Mouse (Mus musculus) CH12.LX (cell line): ENCODE measurements around the gene Hid1.

ENCODE experiments used
- BHLHE40 ChIP-seq: IDR thresholded peaks from 2 replicates; pipeline ENCODE4 v1.6.1; 2011; ENCODE audit warnings: mild to moderate bottlenecking, low read depth, low read length, improper control_type of control experiment
- CTCF ChIP-seq, 2 experiments: IDR thresholded peaks in 1 of 2; conservative IDR thresholded peaks in 1 of 2; 2 replicates each; pipeline ENCODE4 v1.5.1; 2011 to 2012; ENCODE audit warnings: low read depth in 2 of 2, low read length in 2 of 2, improper control_type of control experiment in 1 of 2, inconsistent platforms in 1 of 2, mild to moderate bottlenecking in 1 of 2, moderate library complexity in 1 of 2
- EP300 ChIP-seq: IDR thresholded peaks from 2 replicates; pipeline ENCODE4 v1.6.1; 2011; ENCODE audit warnings: low read length, improper control_type of control experiment
- JUN ChIP-seq: IDR thresholded peaks from 2 replicates; pipeline ENCODE4 v1.6.1; 2011; ENCODE audit warnings: low read depth, mild to moderate bottlenecking, low read length, improper control_type of control experiment, moderate library complexity; ENCODE audit not compliant: insufficient read depth
- MAFK ChIP-seq: IDR thresholded peaks from 2 replicates; pipeline ENCODE4 v1.6.1; 2011; ENCODE audit warnings: low read length, improper control_type of control experiment; ENCODE audit not compliant: insufficient replicate concordance
- MAZ ChIP-seq: IDR thresholded peaks from 2 replicates; pipeline ENCODE4 v1.6.1; 2012; ENCODE audit warnings: low read depth, mild to moderate bottlenecking, inconsistent platforms, low read length, improper control_type of control experiment, moderate library complexity
- MXI1 ChIP-seq: IDR thresholded peaks from 2 replicates; pipeline ENCODE4 v1.6.1; 2011; ENCODE audit warnings: mild to moderate bottlenecking, low read depth, low read length, improper control_type of control experiment
- POLR2A ChIP-seq: IDR thresholded peaks from 2 replicates; pipeline ENCODE4 v1.6.1; 2011; ENCODE audit warnings: low read depth, mild to moderate bottlenecking, improper control_type of control experiment, low read length
- SMC3 ChIP-seq: IDR thresholded peaks from 2 replicates; pipeline ENCODE4 v1.6.1; 2011; ENCODE audit warnings: low read depth, low read length, improper control_type of control experiment
- TCF12 ChIP-seq: IDR thresholded peaks from 2 replicates; pipeline ENCODE4 v1.6.1; 2014; ENCODE audit warnings: low read depth, mild to moderate bottlenecking, inconsistent platforms, low read length, improper control_type of control experiment
- USF1 ChIP-seq: IDR thresholded peaks from 2 replicates; pipeline ENCODE4 v1.6.1; 2014; ENCODE audit warnings: low read depth, mild to moderate bottlenecking, inconsistent platforms, low read length, improper control_type of control experiment
- USF2 ChIP-seq: conservative IDR thresholded peaks from 2 replicates; pipeline ENCODE4 v1.6.1; 2011; ENCODE audit warnings: low read depth, low read length, improper control_type of control experiment

- TF ChIP-seq CTCF (conservative IDR thresholded peaks at IDR 0.05 in 1 of 2, IDR thresholded peaks at IDR 0.05 in 1 of 2; ENCODE audit: low read depth in 2 of 2, low read length in 2 of 2) (no peak), MXI1 (no peak), MAFK (no peak), MAZ (no peak), USF1 (no peak), BHLHE40 (no peak), JUN (no peak), SMC3 (no peak), POLR2A (no peak), EP300 (no peak), USF2 (no peak), TCF12 (no peak)
These were observed 2.8 kb upstream of the Hid1 start for GRCm38 (mm10) chr11:115370368-115370767.
